Mouse (Mus musculus): ENCODE measurements around the gene Sim2.

Sim2 gene

DNA sequence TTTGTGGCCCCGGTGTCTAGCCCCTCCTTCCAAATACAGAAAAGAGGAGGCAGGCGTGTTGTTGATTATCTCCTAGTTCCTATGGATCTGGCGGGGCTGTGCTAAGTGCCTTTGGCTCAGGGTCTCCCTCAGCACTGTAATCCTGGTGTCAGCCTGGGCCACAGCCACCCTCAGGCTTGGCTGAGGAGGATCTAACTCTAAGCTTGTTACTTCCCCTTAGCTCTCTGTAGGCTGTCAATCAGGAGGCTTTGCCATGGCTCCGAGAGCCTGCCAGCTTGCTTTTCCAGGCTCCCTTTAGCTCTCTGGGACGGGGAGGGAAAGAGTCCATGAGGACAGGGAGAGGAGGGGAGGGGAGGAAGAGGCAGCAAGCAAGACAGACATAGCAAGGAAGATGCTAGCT is 80.2 kb downstream of the Sim2 start:
- DNase-seq (ENCODE audit: low spot score), result no peak

DNA sequence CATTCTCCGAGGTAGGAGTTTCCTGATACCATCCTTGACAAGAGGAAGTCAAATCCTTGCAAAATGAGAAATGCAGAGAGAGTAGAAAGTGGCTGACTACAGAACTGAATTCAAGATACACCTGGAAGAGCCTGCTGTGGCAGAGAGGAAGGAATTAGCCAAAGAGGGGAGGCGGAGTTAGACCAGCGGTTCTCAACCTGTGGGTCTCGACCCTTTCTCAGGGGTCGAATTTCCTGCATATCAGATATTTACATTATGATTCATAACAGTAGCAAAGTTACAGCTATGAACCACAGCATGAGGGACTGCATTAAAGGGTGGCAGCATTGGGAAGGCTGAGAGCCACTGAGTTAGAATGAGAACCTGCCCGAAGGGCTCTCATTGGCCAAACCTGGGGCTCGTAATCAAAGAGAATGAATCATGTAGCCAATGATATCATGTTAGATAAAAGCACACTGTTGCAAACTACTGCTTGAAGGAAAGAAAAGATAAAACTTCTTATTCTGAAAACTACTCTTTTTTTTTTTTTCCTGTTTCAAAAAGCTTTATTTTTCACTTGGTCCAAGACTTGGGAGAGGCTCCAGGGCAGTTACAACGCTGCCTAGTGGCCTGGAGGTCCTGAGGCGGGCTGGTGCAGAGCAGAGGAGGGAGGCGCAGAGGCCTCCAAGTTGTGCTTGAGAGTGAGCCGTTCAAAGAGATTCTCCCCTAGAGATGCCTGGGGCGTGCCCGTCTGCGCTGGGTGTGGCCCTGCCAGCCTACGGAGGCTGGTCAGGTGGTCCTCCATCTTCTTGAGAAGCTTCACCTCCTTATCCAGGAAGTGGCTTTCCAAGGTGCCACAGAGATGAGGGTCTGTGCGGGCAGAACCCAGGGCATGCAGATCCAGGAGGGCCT is 84.2 kb downstream of the Sim2 start:
- no peak for DNase-seq (ENCODE audit: low spot score)

DNA sequence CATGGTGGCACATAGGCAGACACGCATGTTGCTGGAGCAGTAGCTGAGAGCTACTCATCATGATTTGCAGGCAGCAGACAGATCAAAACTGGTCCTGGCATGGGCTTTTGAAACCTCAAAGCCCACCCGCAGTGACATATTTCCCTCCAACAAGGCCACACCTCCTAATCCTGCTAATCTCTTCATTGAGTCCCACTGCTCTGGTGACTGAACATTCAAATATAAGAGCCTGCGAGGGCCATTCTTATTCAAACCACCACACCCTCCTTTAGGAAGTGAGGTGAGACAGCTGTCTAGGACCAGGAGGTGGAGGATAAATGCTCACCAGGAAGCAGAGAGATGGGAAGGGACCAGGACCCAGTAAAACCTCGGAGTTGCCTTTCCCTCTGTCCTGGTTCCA is 85.5 kb downstream of the Sim2 start:
- no peak for DNase-seq (ENCODE audit: low spot score)

DNA sequence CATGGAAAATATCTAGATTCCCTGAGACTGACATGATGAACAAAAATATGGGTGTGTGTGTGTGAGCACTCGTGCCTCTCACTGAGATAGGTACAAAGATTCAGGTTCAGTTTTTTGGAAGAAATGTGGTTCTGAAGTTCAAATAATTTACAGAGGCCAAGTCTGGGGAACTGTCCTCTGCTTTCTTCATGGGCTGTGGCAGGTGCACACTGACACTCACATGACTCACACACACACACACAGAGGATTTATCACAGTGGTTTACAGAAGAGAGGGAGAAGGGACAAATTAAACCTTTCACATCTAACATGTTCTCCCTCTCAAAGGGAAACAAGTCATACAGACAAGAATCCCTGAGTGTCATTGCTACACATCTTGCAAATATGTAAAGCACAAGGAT is 88.6 kb downstream of the Sim2 start:
- DNase-seq (ENCODE audit: low spot score), result no peak

DNA sequence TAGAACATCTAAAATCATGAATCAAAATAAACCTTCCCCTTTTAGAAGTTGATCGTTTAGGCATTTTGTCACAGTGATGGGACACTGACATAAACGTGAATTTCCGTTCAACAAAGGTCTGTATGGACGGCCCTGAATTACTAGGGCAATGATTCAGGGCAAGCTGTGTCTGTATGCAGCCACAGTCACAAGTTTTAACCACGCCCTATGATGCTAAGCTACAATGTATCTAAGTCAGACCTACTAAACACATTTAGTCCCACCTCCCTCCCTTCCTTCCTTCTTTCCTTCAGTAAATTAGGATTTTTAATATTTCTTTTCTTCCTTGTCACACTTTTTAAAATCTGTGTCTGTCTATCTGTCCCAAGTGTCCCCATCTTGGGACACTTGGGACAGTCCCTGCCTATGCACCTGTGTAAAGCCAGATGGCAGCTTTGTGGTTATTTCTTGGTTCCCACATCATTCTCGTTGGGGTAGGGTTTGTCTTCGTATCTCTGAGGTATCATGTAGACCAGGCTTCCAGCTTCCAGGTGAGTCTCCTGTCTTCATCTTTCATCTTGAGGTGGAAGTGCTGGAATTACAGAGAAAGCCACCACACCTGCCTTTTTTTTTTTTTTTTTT is 90.7 kb downstream of the Sim2 start:
- DNase-seq (ENCODE audit: low spot score), result no peak

Measured in urinary bladder, postnatal 10 days (tissue).